Mouse (Mus musculus) limb, embryonic 14.5 days (tissue): Measurements from ENCODE around the gene Ankrd52. TPM values are rescaled to one million over a fixed set of nuclear protein-coding genes. Genes with fewer than 3 reads are reported as not detected.

Experiments
- ATAC-seq: fragments of 200-750 bp; cut with Nextera tagmentation; 2 replicates; pipeline ENCODE4 v1.8.0; 2017; ENCODE audit warnings: low read depth, moderate number of reproducible peaks, moderate TSS enrichment; ENCODE audit not compliant: low FRiP score
- DNase-seq: peaks from one replicate; pipeline ENCODE4 v3.0.0-alpha.2; 2015; ENCODE audit warnings: low spot score
- H3K27ac ChIP-seq: fragments of 300-500 bp; sonication (generic); replicated peaks from 2 replicates; pipeline ENCODE4 v1.5.1; 2014; ENCODE audit warnings: low read depth, mild to moderate bottlenecking, low read length, moderate library complexity, mixed read lengths
- H3K27me3 ChIP-seq: fragments of 300-500 bp; sonication (generic); 2 replicates; pipeline ENCODE4 v1.6.1; 2014; ENCODE audit warnings: low read length, mixed read lengths; ENCODE audit not compliant: control insufficient read depth, insufficient read depth
- H3K36me3 ChIP-seq: fragments of 300-500 bp; sonication (generic); 2 replicates; pipeline ENCODE4 v1.6.1; 2014; ENCODE audit warnings: mild to moderate bottlenecking, low read length, moderate library complexity, mixed read lengths; ENCODE audit not compliant: control insufficient read depth, insufficient read depth
- H3K4me1 ChIP-seq: fragments of 300-500 bp; sonication (generic); 2 replicates; pipeline ENCODE4 v1.6.1; 2014; ENCODE audit warnings: antibody characterized with exemption, low read length, mixed read lengths; ENCODE audit not compliant: control insufficient read depth, insufficient read depth
- H3K4me2 ChIP-seq: fragments of 300-500 bp; sonication (generic); replicated peaks from 2 replicates; pipeline ENCODE4 v1.6.1; 2014; ENCODE audit warnings: low read depth, mild to moderate bottlenecking, low read length, moderate library complexity; ENCODE audit not compliant: severe bottlenecking
- H3K4me3 ChIP-seq: fragments of 300-500 bp; sonication (generic); replicated peaks from 2 replicates; pipeline ENCODE4 v1.5.1; 2014; ENCODE audit warnings: low read length
- H3K9ac ChIP-seq: fragments of 300-500 bp; sonication (generic); 2 replicates; pipeline ENCODE4 v1.6.1; 2014; ENCODE audit warnings: mild to moderate bottlenecking, low read depth, low read length, moderate library complexity; ENCODE audit not compliant: severe bottlenecking
- H3K9me3 ChIP-seq: fragments of 300-500 bp; sonication (generic); 2 replicates; pipeline ENCODE4 v1.6.1; 2016; ENCODE audit warnings: low read length; ENCODE audit not compliant: control insufficient read depth
- POLR2A ChIP-seq: fragments of 200-500 bp; IDR thresholded peaks from 2 replicates; pipeline ENCODE4 v1.8.0; 2012; ENCODE audit warnings: inconsistent platforms, mild to moderate bottlenecking, moderate library complexity, borderline replicate concordance; ENCODE audit not compliant: insufficient read depth, insufficient read length; ENCODE audit errors: extremely low read depth
- WGBS: fragments of 180-500 bp; shearing (Covaris S2); extraction: QIAGEN DNeasy Blood & Tissue Kit; methylation state at CpG from one replicate; pipeline ENCODE4 v1.1.7; 2014; 5-methylcytosine and 5-hydroxymethylcytosine counted together
- polyA plus RNA-seq, 2 experiments: library from polyadenylated mRNA; depleted of rRNA in 1 of 2; stranded (reverse) in 1 of 2; unstranded in 1 of 2; fragments of >200 nt; fragmentation: Nextera tagmentation in 1 of 2; extraction: Ambion mirVana in 1 of 2; gene quantifications; 2 replicates each; pipeline versions ENCODE4 v1.2.1 to v1.2.3; 2012 to 2014

The Ankrd52 gene
- polyA plus RNA-seq, 2 experiments: 11.3 to 50.7 TPM

DNA sequence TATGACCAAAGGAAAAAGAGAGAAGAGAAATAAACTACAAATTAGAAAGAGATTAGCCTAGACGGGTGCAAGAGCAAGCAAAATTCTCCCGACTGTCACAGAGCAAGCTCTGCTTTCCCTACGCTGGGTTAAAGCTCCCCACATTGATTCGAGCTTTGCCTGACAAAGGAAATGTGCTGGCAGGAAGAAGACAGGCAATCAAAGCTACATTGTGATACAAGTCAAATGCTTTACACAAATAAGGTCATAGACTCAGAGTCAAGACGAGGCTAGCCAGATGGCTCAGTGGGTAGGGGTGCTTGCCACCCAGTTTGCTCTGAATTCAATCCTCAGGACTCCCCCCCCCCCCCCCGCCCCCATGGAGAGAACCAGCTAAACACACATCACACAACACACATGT lies 6.9 kb upstream of the Ankrd52 start:
- no peak overlapping the region for H3K27ac ChIP-seq
- DNase-seq (no peak), ATAC-seq (no peak)
- 0 out of 2 replicates have a peak, but pooled peaks cover 7% of the 10 kb centered on the region for H3K36me3 ChIP-seq
- no peaks in the 10 kb centered on the region for H3K9me3 ChIP-seq
- peaks cover 4% of the 10 kb centered on the region for H3K4me1 ChIP-seq
- no peaks in the 10 kb centered on the region for H3K27me3 ChIP-seq
- no peak overlapping the region for H3K9ac ChIP-seq
- H3K4me3 ChIP-seq: no peak overlapping the region
- whole genome bisulfite sequencing: 70% methylated on average over 5 of the region's 6 CpGs
- H3K4me2 ChIP-seq: no peak overlapping the region
- no peak for TF ChIP-seq POLR2A

DNA sequence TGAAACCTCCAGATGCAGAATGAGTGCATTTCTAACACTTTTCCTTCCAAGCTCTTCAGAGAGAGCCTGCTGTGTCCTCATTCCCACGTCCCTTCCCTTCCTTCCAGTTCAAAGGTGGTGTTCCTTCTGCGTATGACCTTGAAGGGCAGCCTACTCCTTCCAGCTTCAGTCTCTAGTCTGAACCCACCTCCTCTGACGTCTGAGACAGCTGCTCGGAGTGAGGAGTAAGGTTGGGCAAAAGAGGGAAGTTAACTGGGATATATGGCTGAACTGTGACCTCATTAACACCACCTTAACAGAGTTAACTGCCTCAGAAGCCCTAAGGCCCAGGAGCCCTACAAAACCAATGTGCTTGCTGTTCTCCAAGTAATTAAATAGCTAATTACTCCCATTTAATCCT lies 6.3 kb upstream of the Ankrd52 start:
- TF ChIP-seq POLR2A: no peak
- Histone ChIP-seq H3K9me3 (no peaks in the 10 kb centered on the region), H3K4me2 (no peak overlapping the region), H3K9ac (no peak overlapping the region), H3K27ac (no peak overlapping the region), H3K4me3 (no peak overlapping the region), H3K4me1 (peaks cover 4% of the 10 kb centered on the region), H3K36me3 (0 out of 2 replicates have a peak, but pooled peaks cover 3% of the 10 kb centered on the region), H3K27me3 (no peaks in the 10 kb centered on the region)
- WGBS: 27% methylated on average over 4 of the region's 4 CpGs
- ATAC-seq (no peak), DNase-seq (no peak)

GRCm38 (mm10) chr10:128372142-128372541 lies 4.8 kb upstream of the Ankrd52 start:
- Histone ChIP-seq H3K9ac (no peak overlapping the region), H3K27ac (no peak overlapping the region), H3K36me3 (no peaks in the 10 kb centered on the region), H3K27me3 (no peaks in the 10 kb centered on the region), H3K4me2 (no peak overlapping the region), H3K9me3 (no peaks in the 10 kb centered on the region), H3K4me3 (no peak overlapping the region), H3K4me1 (peaks cover 10% of the 10 kb centered on the region)
- ATAC-seq (no peak), DNase-seq (no peak)
- whole genome bisulfite sequencing: 82% methylated on average over 5 of the region's 5 CpGs
- TF ChIP-seq POLR2A: no peak

DNA sequence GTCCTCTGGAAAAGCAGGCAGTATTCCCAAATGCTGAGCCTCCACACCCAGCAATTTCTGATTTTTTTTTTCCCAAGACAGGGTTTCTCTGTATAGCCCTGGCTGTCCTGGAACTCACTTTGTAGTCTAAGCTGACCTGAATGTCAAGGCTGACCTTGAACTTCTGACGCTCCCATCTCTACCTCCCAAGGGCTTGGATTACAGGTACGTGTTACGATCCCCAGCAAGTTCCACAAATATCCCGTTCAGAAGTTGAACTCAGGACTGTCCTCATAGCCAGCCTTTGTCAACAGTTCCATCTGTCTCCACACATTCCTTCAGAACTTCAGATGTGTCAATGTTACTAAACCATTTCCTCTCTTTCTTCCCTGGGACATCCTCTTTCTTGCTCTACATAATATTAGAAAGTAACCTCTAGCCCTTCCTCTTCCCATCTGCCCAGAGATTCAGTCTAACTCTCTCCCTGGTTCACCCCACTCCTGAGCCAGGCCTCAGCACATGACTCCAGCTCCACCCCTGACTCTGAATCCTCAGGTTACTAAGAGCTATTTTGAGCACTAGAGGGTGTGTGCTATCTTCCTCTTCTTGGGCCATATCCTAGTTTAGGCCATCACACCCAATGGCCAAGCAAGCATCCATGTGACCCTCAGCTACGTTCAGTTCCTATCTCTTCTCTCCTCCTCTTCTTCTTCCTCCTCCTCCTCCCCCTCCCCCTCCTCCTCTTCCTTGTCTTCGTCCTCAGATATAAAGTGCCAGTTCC lies 3.7 kb upstream of the Ankrd52 start:
- H3K4me3 ChIP-seq: no peak overlapping the region
- no peak overlapping the region for H3K27ac ChIP-seq
- H3K9ac ChIP-seq: no peak overlapping the region
- peaks cover 1% of the 10 kb centered on the region for H3K36me3 ChIP-seq
- no peaks in the 10 kb centered on the region for H3K27me3 ChIP-seq
- WGBS: 79% methylated on average over 6 of the region's 6 CpGs
- H3K4me1 ChIP-seq: peaks cover 7% of the 10 kb centered on the region; the same call in 1 of the 2 replicates
- DNase-seq (no peak), ATAC-seq (no peak)
- TF ChIP-seq POLR2A: no peak
- no peak overlapping the region for H3K4me2 ChIP-seq
- no peaks in the 10 kb centered on the region for H3K9me3 ChIP-seq

DNA sequence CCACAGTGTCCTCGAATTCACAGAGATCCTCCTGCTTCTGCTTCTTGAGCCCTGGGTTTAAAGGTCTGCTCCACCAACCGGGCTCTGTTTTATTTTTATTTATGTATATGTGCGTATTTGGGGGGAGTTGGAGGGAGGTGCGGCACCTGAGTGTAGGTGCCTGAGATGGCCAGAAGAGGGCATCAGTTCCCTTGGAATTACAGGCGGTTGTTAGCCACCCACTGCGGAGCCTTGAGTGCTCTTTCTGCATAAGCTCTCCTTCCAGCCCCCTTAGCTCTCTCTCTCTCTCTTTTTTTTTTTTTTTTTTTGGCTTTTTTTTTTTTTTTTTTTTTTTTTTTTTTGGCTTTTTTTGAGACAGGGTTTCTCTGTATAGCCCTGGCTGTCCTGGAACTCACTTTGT lies 2.5 kb upstream of the Ankrd52 start:
- no peak for TF ChIP-seq POLR2A
- no peak overlapping the region for H3K9ac ChIP-seq
- H3K4me1 ChIP-seq: peaks cover 14% of the 10 kb centered on the region; the same call in 1 of the 2 replicates
- H3K36me3 ChIP-seq: peaks cover 13% of the 10 kb centered on the region
- ATAC-seq (no peak), DNase-seq (no peak)
- H3K27ac ChIP-seq: no peak overlapping the region
- H3K9me3 ChIP-seq: no peaks in the 10 kb centered on the region
- 82% methylated on average over 6 of the region's 6 CpGs for WGBS
- H3K4me2 ChIP-seq: no peak overlapping the region
- no peaks in the 10 kb centered on the region for H3K27me3 ChIP-seq
- no peak overlapping the region for H3K4me3 ChIP-seq
